Mouse (Mus musculus): ENCODE data around the gene Alg13.
A peak's percentile ranks its signal among the peaks of the same experiment; 100 is the strongest.

The Alg13 gene

DNA sequence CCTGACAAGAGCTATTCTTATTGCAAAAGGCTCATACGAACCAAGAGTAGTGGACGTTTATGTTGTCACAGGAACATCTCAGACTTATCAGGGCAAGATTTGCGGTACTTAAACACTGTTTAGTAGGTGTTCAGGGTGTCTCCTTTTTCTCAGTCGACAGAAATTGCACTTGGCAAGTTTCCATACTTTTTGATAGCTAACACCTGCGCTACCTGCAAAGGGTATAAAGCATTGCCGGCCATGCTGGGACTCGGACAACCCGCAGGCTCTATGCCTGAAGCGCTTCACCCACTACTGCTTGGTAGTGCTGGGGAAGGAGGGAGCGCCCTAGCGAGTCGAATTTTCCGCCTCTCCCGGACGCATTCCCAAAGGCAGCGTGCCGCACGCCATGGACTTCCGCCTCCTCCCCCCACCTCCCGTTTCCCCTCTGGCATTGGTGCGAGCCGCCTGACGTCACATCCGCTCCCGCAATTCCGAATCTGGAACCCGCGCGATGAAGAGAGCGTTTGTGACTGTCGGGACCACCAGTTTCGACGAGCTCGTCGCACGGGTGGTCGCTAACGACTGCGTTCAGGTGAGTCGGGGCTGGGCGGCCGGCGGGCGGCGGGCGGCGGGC is at the start of gene Alg13:
Gene Alg13, plus strand, starts transcription at position 257 of the 616 bp plus-strand sequence.
- DNase-seq: peak; percentile 82

DNA sequence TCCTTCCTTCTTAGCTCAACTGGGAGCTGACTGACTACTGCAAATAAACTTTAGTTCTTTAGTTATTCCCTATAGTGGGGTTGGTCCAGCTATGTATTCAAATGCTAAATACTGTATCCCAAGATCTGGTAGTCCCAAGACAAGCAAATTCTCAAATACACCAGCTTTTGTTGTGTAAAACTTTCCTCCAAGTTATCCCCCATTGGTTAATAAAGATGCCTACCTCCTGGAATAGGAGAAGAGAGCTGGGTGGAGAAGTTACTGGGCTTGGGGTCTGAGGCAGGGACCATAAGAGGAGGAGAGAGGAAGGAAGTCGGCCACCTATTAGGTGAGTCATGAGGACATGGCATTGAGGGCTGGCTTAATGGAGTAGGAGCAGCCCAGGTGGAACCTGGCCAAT is 49.0 kb upstream of the Alg13 start:
- DNase-seq: no peak

DNA sequence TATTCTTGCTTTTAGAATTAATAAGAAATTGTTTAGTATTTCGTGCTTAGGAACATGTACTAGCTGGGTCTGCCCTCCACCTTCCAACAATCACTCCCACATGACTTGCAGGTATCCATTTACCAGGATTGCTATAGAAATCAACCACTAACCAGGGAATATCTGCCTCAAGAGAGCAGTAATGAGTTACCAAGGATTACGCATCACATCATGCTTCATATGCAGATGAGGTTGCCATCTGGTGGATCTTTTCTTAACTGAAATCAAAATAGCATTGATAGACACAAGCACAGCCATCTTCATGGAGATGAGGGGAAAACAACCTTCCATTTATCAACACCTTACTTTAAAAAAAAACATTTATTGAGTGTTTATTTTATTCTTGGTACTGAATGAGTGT is 16.1 kb upstream of the Alg13 start:
- no peak for DNase-seq

DNA sequence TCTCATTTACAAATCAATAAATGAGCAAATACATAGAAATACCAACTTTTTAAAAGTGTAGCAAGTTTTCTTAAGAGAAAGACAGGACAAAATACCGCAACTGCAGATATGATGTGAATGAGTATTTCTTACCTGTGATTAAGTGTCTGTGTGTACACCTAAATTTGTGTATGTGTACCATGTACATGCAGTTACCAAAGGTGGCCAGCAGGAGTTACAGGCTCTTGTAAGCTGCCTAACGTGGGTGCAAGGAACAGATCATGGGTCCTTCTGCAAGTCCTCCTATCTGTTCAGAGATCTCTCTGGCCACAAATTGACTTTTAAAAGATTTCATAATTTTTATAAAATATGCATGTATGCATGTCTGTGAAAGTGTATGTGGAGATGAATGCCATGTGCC is 11.9 kb upstream of the Alg13 start:
- no peak for DNase-seq

DNA sequence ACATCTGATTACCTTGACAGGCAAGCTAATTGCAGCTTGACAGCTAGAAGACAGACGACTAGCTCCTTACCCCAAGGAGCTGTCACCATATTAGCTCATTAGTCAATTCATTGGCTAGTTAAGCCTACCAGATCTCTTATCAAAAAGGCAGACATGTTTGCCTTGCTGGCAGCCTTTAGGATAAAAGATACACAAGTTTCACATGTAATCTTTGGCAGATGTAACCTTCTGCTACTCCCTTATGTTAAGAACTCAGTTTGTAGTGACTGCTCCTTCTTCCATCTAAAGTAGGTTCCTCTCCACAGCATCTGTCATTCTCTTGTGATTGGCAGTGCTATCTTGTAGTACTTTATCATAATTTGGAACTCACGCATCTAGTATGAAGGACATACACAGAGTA is 3.6 kb upstream of the Alg13 start:
- no peak for DNase-seq

DNA sequence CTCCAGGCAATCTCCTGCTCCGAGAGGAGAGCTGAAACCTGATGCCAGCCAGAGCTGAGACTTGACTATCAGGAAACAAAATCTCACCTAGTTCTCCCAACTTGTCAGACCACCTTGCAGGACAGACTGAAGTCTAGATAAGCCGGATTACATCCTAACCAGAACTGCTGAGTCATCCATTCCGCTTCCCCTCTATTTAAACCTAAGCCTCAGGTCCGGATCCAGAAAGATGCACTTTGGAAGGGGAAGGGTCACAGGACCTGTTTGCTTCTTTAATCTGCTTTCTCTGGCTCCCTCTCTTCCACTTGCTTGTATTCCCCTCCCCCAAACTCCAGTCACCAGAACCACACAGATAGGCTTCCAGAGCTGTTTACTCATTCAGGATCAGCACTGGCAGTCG is 2.6 kb upstream of the Alg13 start:
- DNase-seq: no peak

DNA sequence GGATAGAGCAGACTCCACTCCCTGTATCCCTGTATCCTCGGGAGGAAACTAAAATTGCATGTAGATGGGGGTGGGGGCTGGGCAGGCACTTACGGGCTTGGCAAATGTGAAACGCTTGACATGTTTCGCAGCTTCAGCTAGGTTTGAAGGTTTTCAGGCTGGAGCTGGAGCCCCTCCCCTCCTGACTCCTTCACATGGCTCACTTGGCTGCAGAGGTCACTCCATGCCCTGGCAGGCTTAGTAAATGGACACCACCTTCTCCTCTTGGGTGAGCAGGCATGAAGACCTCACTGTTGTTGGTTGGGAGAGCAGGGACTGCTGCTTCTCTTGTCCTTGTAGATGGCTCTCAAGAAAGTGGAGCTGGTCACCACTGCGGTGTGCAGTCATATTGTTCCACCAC is 1.6 kb upstream of the Alg13 start:
- no peak for DNase-seq

DNA sequence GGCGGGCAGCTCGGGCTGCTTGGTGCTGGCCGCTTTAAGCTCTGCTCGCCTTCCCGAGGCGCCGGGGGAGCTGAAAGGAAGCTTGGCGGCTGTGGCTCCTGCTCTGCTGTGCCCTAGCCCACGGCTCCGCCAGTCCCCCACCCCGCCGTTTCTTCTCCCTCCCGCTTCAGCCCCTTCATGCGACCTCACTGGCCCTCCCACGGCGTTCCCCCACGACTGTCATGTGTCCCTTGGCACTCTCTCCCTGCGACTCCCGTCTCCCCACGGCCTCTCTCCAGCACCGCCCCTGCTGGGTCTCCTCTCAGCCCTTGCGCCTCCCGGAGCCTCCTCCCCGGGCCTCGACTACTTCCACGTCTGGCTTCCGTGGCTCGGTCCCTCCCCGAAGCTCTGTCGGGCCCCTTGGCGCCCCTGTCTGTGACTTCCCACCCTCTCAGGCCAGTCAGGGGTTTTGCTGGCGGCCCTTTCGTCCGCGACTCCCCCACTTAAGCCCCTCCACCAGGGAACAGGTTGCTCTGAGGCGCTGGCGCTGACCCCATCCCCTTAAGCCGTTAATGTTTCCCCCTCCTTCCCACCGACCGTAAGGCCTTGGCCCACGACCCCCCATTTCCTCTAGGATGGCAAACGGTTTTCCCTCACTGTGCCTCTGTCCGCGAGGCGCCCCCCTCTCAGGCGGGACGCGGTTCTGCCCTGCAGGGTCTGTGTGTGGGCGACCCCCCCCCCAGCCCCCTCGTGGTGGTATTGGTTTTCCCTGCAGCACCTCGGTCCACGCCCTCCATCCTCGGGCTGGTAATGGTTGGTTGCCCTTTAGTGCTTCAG is 768 bp downstream of the Alg13 start:
- DNase-seq: peak; percentile 38

DNA sequence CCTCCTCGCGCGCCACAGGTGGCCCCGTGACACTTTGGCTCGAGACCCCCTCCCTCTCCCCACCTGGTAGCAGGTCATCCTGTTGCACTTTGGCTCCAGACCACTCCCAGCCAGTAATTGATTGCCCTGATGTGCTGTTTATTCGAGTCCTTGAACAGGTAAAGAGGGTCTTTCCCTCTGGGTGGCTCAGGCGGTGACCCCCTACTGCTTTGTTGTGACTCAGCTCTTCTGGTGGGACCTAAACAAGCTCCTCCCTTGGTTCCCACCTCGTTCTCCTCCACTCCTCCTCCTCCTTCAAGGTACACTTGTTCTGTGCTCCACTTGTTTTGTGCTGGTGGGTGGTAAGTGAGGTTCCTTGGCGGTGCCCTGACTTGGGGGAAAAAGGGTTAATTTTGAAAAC is 1.8 kb downstream of the Alg13 start:
- DNase-seq: no peak

DNA sequence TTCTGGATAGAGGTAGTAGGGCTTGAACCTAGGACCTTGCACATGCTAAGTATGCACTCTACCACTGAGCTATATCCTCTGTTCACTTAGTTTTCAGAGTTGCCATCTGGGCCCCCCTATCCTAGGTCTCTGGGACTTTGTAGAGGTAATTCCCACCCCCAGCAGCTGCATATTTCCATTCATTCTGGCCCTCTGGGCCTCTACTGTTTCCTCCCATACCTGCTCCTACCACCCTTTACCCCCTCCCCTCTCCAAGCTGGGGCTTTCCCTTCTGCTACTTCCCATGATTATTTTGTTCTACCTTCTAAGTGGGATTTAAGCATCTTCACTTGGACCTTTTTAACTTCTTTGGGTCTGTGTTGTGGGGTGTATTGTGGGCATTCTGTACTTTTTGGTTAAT is 7.8 kb downstream of the Alg13 start:
- no peak for DNase-seq

DNA sequence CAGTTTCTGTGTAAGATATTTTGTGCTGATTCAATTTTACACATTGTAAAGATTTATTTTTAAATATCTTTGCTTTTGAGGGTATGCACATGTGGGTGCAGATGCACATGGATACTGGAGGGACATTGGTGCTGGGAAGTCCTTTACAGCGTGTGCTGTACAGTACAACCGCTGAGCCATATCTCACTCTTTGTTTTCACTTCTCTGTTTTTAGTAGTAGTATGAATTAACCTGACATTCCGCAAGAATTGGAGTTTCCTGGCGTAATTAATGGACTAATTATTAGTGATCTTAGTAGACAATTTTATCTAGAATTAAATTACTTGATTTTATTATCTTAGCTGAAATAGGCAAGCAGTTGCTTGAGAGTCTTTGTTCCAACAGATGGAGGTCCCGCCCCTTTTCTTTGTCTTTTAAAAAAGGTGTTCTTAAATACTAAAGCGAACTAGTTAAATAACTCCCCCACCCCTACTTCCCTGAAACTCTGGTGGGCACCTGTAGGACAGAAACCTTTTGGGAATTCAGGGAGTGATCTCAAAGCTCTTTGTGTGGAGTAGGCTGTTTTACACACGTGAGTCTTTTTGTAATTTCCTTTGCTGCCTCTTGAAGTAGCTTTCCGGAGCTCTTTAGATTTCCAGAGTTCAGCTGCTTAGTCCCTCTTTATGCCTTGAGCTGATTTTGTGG is 17.9 kb downstream of the Alg13 start:
- DNase-seq: no peak

DNA sequence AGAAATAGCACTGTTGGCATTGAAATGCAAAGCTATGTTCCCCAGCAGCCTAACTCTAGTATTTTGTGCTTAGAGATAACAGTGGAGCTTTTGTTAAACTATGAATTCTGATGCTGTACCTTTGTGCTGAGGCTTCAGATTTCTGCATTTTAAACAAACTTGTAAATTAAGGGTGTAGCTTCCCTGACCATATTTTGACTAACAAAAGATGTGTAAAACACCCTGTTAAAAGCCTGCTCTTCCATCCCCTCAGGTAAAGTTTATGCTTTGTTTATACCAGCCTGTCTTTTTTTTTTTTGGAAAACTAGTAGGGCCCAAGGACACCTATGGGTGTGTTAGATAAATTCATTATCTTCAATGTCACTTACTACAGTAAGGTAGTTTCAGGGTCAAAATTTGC is 20.3 kb downstream of the Alg13 start:
- DNase-seq: no peak

DNA sequence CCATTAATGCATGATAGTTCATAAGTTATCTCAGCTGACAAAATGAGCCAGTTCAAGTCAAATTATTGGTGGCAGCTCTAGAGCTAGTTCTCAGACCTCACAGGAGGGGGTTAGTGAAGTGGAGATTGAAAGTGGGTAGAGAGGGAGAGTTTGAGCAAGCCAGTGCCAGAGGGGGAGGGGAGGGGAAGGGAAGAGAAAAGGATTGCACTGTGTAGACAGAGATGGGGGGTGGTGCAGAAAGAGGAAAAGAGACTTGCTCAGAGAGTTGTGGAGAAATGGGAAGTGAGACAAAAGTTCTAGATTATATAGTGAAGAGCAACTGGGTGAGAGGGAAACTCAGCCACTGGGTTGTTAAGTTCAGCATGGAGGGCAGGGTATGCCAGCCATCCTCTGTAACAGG is 20.8 kb downstream of the Alg13 start:
- DNase-seq: no peak

DNA sequence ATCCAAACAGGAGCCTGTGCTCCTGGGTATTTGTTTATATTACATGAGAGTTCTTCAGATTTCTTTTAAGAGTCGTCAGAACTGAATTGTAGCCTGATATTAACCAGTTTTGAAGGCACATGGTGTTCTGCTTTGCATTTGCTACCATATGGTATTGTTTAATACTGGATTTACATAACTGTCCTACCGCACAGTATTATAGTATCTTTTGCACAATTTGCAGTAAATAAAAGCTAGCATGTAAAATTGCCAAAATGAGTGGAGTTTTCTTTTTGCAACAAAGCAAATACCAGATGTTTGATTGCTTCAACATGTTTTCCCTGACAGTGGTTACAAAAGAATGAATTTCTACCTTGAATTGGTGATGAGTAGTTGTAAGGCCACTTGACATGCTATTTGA is 56.6 kb downstream of the Alg13 start:
- DNase-seq: no peak

DNA sequence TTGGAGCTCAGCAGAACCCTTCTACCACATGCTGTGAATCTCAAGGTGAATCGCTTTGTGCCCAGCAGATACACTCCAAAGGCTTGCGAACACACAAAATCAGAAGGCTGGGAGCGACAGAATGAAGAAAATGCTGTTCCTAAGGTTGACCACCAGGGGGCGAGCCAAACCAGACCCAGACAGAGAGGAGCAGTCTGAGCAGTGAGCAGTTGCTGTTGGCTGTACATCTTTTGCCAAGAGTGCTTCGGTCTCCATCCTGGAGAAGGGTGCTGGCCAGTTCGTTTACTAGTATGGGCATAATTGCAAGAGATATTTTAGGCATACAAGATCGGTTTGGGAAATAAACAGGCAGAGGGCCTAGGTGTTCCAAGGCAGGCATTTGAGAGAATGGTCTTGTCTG is 85.9 kb downstream of the Alg13 start:
- peak; percentile 47 for DNase-seq

DNA sequence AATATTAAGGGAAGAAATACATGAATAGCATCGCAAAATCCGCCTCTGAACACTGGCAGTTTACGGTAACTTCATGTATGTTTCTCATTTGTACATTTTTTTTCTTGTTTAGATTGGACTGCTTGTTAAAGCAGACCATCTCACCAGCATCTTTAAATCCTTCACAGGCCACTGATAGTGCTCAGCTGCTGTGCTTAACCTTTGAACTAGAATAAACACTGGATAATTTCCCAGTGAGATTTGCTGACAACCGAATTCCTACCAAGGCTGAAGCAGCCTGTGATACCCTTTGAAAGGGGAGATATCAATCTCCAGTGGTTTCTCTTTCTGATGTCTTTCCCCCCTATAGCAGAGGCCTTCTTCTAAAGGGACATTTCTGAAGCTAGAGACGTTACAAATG is 90.4 kb downstream of the Alg13 start:
- DNase-seq: no peak

DNA sequence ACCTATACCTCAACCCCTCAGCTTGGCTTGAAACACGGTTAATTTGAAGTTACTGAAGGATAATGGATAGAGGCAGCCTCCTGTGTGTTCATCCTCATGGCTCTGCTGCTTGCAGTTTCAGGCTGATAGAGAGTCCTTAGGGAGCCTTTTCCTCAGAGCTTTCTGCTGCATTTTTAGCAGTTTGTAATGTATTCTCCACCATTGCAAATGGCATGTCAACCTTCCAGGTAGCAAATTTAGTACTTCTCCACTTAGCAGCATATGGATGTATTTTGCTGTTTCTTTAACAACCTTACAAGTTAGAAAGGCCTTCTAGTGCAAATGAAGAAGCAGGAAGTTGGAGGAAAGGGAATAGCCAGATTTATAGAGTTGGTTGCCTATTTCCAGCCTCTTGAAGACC is 102.7 kb downstream of the Alg13 start:
- no peak for DNase-seq

DNA sequence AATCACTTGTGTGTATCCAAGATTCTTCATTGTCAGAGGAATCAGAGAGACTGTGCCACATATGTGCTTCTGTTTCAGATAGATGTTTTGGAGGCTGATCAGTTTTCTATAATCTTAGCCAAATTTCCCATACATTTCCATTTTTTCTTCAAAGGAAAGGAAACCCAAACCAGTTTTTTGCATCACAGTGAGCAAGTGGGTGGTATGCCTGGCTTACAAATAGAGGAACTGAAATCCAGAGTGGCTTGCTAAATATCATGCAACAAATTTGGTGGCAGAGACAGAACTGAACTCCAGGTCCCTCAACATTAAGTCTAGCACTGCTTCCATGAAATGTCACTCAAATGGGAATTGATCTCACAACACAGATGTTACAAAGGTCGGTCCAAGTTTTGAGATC is 103.5 kb downstream of the Alg13 start:
- no peak for DNase-seq

DNA sequence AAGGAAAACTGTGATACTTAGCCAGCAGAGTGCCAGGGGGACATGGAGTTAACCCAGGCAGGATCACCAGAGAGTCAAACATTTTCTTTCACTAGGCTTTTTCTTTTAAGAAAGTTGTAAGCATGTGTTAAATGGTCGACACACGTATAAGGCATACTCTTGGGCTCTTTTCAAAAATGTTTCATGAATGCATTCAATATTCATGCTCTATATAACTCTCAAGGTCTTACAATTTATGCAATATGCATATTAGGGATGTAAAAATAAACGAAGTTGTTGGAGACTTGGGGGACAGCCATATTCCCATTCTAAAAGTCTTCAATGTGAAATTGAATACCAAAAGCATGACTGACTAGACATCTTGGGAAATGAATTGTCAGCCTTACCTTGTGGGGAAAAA is 106.2 kb downstream of the Alg13 start:
- no peak for DNase-seq

Data from liver (tissue).